Mouse (Mus musculus) limb, embryonic 12.5 days (tissue): ENCODE results near the gene Dmgdh. TPM values are rescaled to one million over a fixed set of nuclear protein-coding genes. Genes with fewer than 3 reads are reported as not detected.

Experiments used
- ATAC-seq: fragments of 200-750 bp; cut with Nextera tagmentation; 2 replicates; pipeline ENCODE4 v1.8.0; 2017; ENCODE audit warnings: low read depth, moderate TSS enrichment; ENCODE audit not compliant: insufficient number of reproducible peaks, insufficient read depth, low FRiP score, low TSS enrichment
- H3K27ac ChIP-seq: fragments of 300-500 bp; sonication (generic); 2 replicates; pipeline ENCODE4 v1.5.1; 2016; ENCODE audit warnings: mild to moderate bottlenecking, moderate library complexity
- H3K27me3 ChIP-seq: fragments of 300-500 bp; sonication (generic); 2 replicates; pipeline ENCODE4 v1.6.1; 2016; ENCODE audit warnings: mild to moderate bottlenecking, moderate library complexity
- H3K36me3 ChIP-seq: fragments of 300-500 bp; sonication (generic); 2 replicates; pipeline ENCODE4 v1.6.1; 2016; ENCODE audit warnings: mild to moderate bottlenecking, moderate library complexity
- H3K4me1 ChIP-seq: fragments of 300-500 bp; sonication (generic); replicated peaks from 2 replicates; pipeline ENCODE4 v1.6.1; 2016
- H3K4me2 ChIP-seq: fragments of 300-500 bp; sonication (generic); 2 replicates; pipeline ENCODE4 v1.6.1; 2016; ENCODE audit warnings: mild to moderate bottlenecking, moderate library complexity
- H3K4me3 ChIP-seq: fragments of 300-500 bp; sonication (generic); replicated peaks from 2 replicates; pipeline ENCODE4 v1.5.1; 2016; ENCODE audit warnings: mild to moderate bottlenecking
- H3K9ac ChIP-seq: fragments of 300-500 bp; sonication (generic); replicated peaks from 2 replicates; pipeline ENCODE4 v1.6.1; 2016; ENCODE audit warnings: mild to moderate bottlenecking, moderate library complexity
- H3K9me3 ChIP-seq: fragments of 300-500 bp; sonication (generic); 2 replicates; pipeline ENCODE4 v1.6.1; 2016; ENCODE audit warnings: mild to moderate bottlenecking, moderate library complexity
- WGBS: fragments of 180-500 bp; shearing (Covaris S2); methylation state at CpG from one replicate; pipeline ENCODE4 v1.1.7; 2016; 5-methylcytosine and 5-hydroxymethylcytosine counted together
- polyA plus RNA-seq: library from polyadenylated mRNA; unstranded; fragments of >200 nt; fragmentation: Nextera tagmentation; extraction: Ambion mirVana; gene quantifications from 2 replicates; pipeline ENCODE4 v1.2.1, GENCODE M21; 2016

Gene Dmgdh
- polyA plus RNA-seq, 1 experiment from 2014 or later = not detected

- H3K9ac ChIP-seq = no peak overlapping the region
- H3K9me3 ChIP-seq = no peaks in the 10 kb centered on the region
- no peaks in the 10 kb centered on the region for H3K27me3 ChIP-seq
- no peak overlapping the region for H3K27ac ChIP-seq
- no peak overlapping the region for H3K4me3 ChIP-seq
- no peak overlapping the region for H3K4me2 ChIP-seq
- 88% methylated on average over 4 of the region's 4 CpGs for WGBS
- no peak for ATAC-seq
- H3K4me1 ChIP-seq = no peaks in the 10 kb centered on the region
- H3K36me3 ChIP-seq = no peaks in the 10 kb centered on the region
These were observed 36.1 kb downstream of the Dmgdh start for GRCm38 (mm10) chr13:93710325-93710724.

GRCm38 (mm10) chr13:93711226-93711625 is 37.0 kb downstream of the Dmgdh start:
- no peak overlapping the region for H3K4me2 ChIP-seq
- no peak for ATAC-seq
- no peaks in the 10 kb centered on the region for H3K27me3 ChIP-seq
- 88% methylated on average over 4 of the region's 4 CpGs for WGBS
- no peak overlapping the region for H3K27ac ChIP-seq
- no peaks in the 10 kb centered on the region for H3K36me3 ChIP-seq
- no peaks in the 10 kb centered on the region for H3K4me1 ChIP-seq
- H3K4me3 ChIP-seq = no peak overlapping the region
- no peaks in the 10 kb centered on the region for H3K9me3 ChIP-seq
- no peak overlapping the region for H3K9ac ChIP-seq

GRCm38 (mm10) chr13:93712362-93712761 is 38.1 kb downstream of the Dmgdh start:
- WGBS = 95% methylated on average over 4 of the region's 4 CpGs
- H3K4me3 ChIP-seq = no peak overlapping the region
- no peak overlapping the region for H3K9ac ChIP-seq
- H3K36me3 ChIP-seq = no peaks in the 10 kb centered on the region
- H3K27ac ChIP-seq = no peak overlapping the region
- no peak overlapping the region for H3K4me2 ChIP-seq
- H3K9me3 ChIP-seq = no peaks in the 10 kb centered on the region
- no peak for ATAC-seq
- H3K27me3 ChIP-seq = no peaks in the 10 kb centered on the region
- H3K4me1 ChIP-seq = peaks cover 3% of the 10 kb centered on the region

GRCm38 (mm10) chr13:93713826-93714225 is 39.6 kb downstream of the Dmgdh start:
- H3K27ac ChIP-seq = no peak overlapping the region
- H3K9ac ChIP-seq = no peak overlapping the region
- H3K36me3 ChIP-seq = no peaks in the 10 kb centered on the region
- H3K9me3 ChIP-seq = no peaks in the 10 kb centered on the region
- ATAC-seq = no peak
- H3K4me3 ChIP-seq = no peak overlapping the region
- WGBS = 88% methylated on average over 3 of the region's 3 CpGs
- H3K4me2 ChIP-seq = no peak overlapping the region
- no peaks in the 10 kb centered on the region for H3K27me3 ChIP-seq
- H3K4me1 ChIP-seq = peaks cover 10% of the 10 kb centered on the region

GRCm38 (mm10) chr13:93717113-93717512 is 42.9 kb downstream of the Dmgdh start:
- Histone ChIP-seq H3K27ac (no peak overlapping the region), H3K9me3 (no peaks in the 10 kb centered on the region), H3K9ac (no peak overlapping the region), H3K36me3 (no peaks in the 10 kb centered on the region), H3K4me3 (no peak overlapping the region), H3K4me2 (no peak overlapping the region), H3K27me3 (no peaks in the 10 kb centered on the region), H3K4me1 (peaks cover 16% of the 10 kb centered on the region)
- 28% methylated on average over 7 of the region's 7 CpGs for WGBS
- peak; percentile 73; the same call in 1 of the 2 replicates for ATAC-seq

GRCm38 (mm10) chr13:93718948-93719347 is 44.7 kb downstream of the Dmgdh start:
- Histone ChIP-seq H3K9me3 (no peaks in the 10 kb centered on the region), H3K9ac (no peak overlapping the region), H3K36me3 (no peaks in the 10 kb centered on the region), H3K4me1 (peaks cover 16% of the 10 kb centered on the region), H3K4me3 (no peak overlapping the region), H3K27ac (no peak overlapping the region), H3K4me2 (peak overlapping the region; percentile 17; the same call in 1 of the 2 replicates), H3K27me3 (no peaks in the 10 kb centered on the region)
- 4% methylated on average over 7 of the region's 7 CpGs for WGBS
- no peak for ATAC-seq

GRCm38 (mm10) chr13:93721916-93722315 is 47.7 kb downstream of the Dmgdh start:
- no peaks in the 10 kb centered on the region for H3K27me3 ChIP-seq
- 62% methylated on average over 4 of the region's 4 CpGs for WGBS
- no peak overlapping the region for H3K4me3 ChIP-seq
- ATAC-seq = no peak
- H3K9ac ChIP-seq = no peak overlapping the region
- H3K4me2 ChIP-seq = no peak overlapping the region
- H3K9me3 ChIP-seq = no peaks in the 10 kb centered on the region
- no peak overlapping the region for H3K27ac ChIP-seq
- H3K36me3 ChIP-seq = no peaks in the 10 kb centered on the region
- peaks cover 16% of the 10 kb centered on the region for H3K4me1 ChIP-seq

GRCm38 (mm10) chr13:93723455-93723854 is 49.2 kb downstream of the Dmgdh start:
- Histone ChIP-seq H3K9me3 (no peaks in the 10 kb centered on the region), H3K4me3 (no peak overlapping the region), H3K9ac (no peak overlapping the region), H3K4me2 (no peak overlapping the region), H3K4me1 (peaks cover 10% of the 10 kb centered on the region), H3K27ac (no peak overlapping the region), H3K36me3 (no peaks in the 10 kb centered on the region), H3K27me3 (no peaks in the 10 kb centered on the region)
- no peak for ATAC-seq
- 92% methylated on average over 3 of the region's 3 CpGs for WGBS

GRCm38 (mm10) chr13:93724206-93724605 is 50.0 kb downstream of the Dmgdh start:
- no peak for ATAC-seq
- no peak overlapping the region for H3K4me3 ChIP-seq
- H3K9me3 ChIP-seq = no peaks in the 10 kb centered on the region
- H3K4me1 ChIP-seq = 0 out of 2 replicates have a peak, but pooled peaks cover 5% of the 10 kb centered on the region
- H3K36me3 ChIP-seq = no peaks in the 10 kb centered on the region
- no peak overlapping the region for H3K4me2 ChIP-seq
- H3K27ac ChIP-seq = no peak overlapping the region
- no peaks in the 10 kb centered on the region for H3K27me3 ChIP-seq
- 37% methylated on average over 2 of the region's 2 CpGs for WGBS
- H3K9ac ChIP-seq = no peak overlapping the region

GRCm38 (mm10) chr13:93735131-93735636 is 61.0 kb downstream of the Dmgdh start:
- Histone ChIP-seq H3K27ac (no peak overlapping the region), H3K4me3 (no peak overlapping the region), H3K4me1 (no peaks in the 10 kb centered on the region), H3K9me3 (no peaks in the 10 kb centered on the region), H3K27me3 (no peaks in the 10 kb centered on the region), H3K36me3 (no peaks in the 10 kb centered on the region), H3K9ac (no peak overlapping the region), H3K4me2 (no peak overlapping the region)
- ATAC-seq = no peak
- WGBS = 86% methylated on average over 5 of the region's 5 CpGs

- H3K4me3 ChIP-seq = no peak overlapping the region
- no peaks in the 10 kb centered on the region for H3K4me1 ChIP-seq
- no peak for ATAC-seq
- no peak overlapping the region for H3K4me2 ChIP-seq
- H3K9me3 ChIP-seq = no peaks in the 10 kb centered on the region
- 53% methylated on average over 8 of the region's 8 CpGs for WGBS
- H3K27me3 ChIP-seq = no peaks in the 10 kb centered on the region
- H3K27ac ChIP-seq = no peak overlapping the region
- no peak overlapping the region for H3K9ac ChIP-seq
- H3K36me3 ChIP-seq = no peaks in the 10 kb centered on the region
These were observed 69.9 kb downstream of the Dmgdh start for GRCm38 (mm10) chr13:93744118-93744517.
